Mouse (Mus musculus) testis, adult 2 months (tissue): Measurements from ENCODE around the gene Tmc1.

Experiments used
- CTCF ChIP-seq: fragments of 200-500 bp; IDR thresholded peaks from 2 replicates; pipeline ENCODE4 v1.5.1; 2012; ENCODE audit warnings: low read depth, mild to moderate bottlenecking, inconsistent platforms, low read length, moderate library complexity; ENCODE audit not compliant: control insufficient read depth, insufficient read depth, insufficient replicate concordance
- POLR2A ChIP-seq: fragments of 200-500 bp; IDR thresholded peaks from 2 replicates; pipeline ENCODE4 v1.6.1; 2012; ENCODE audit warnings: low read depth, mild to moderate bottlenecking, inconsistent platforms, low read length, moderate library complexity; ENCODE audit not compliant: control insufficient read depth

DNA sequence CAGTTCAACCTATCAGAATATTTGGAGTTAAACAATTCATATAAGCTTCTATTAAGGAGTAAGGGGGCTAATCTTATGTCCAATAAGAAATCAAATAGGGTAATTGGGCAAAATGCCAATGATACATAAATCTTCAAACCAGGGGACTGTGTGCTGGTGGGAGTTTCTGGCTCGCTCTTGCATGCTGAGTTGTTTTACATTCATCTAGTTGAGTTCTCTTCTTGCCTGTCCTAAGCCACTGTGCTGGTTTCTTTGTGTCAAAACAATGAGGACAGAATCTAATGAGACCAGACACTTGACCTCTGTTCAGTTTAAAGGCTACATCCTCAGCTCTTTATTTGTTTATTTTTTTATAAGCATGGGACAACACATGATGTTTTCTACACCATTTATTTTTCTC lies 119.1 kb downstream of the Tmc1 start:
- TF ChIP-seq CTCF = no peak
- no peak for TF ChIP-seq POLR2A
